Mouse (Mus musculus): ENCODE measurements at regions not wholly inside any gene's neighbourhood (a gene's known extent, or its start where the extent isn't known, plus 50 kb on each side); places are given as distances from the start of the nearest gene placed in this dataset.

DNA sequence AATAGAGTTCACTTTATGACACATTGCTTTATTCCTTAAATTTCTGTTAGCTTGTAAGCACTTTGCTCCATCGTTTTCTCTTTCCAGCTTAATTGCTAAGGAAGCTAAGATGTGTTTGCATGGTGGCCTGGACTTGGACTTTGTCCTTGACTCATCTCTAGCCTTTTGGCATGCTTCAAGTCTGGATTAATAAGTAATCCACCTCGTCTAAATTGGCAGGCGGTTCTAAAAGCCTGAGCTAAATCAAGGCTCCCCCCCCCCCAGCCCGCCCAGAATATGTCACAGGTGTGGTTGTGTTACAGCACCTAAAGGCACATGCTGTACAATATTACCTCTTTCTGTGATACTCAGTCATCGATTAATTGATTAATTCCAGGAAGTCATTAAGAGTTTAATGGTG, 94.7 kb upstream of the Slc13a1 start:
- no peak for DNase-seq

DNA sequence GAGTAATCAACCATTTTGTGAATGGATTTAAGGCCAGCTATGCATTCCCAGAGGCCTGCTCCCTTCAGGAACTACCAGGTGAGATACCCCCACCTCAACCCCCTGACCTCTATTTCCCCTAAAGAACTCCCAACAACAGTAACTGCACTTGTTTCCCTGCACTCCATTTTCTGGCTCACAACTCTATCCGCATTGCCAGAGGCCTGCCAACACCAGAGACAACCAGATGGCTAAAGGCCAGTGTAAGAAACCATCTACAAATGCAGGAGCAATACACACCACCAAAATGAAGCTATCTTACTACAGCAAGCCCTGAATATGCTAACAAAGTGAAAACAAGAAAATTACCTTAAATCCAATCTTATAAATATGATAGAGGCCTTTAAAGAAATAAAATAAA, 77.7 kb upstream of the Slc13a1 start:
- no peak for DNase-seq

DNA sequence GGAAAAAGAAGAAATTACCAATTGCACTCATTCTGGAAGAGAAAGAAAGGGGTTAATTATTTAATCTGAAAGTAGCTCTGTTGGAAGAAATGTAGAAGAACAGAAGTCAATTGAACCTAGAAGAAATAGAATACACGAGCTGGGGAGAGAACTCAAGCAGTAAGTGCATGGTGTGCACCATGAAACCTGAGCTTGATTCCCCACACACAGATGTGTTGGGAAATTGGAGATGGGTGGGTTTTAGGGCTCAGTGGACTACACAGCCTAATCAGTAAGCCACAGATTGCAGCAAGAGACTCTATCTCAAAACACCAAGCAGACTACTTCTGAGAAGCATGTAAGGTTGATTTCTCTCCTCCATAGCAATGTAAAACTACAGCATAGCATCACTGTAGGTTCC, 70.6 kb upstream of the Slc13a1 start:
- no peak for DNase-seq

DNA sequence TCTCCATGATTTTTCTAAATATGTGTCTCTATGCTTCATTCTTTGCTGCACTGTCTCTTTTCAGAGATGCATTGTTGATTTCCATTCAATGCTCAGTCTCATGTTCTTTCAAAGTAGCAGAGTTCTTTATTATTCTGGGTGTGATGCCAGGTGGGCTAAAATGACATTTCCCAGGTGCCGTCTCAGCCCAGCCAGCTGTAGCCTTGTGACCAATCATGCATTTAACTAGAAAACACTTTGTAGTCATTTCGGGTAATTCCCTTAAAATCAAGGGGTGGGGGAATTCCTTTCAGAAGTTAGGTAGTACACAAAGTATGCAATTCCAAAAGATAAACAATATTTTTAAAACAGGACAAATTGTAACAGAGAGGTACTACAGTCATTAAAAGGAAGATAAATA, 70.2 kb upstream of the Slc13a1 start:
- no peak for DNase-seq

DNA sequence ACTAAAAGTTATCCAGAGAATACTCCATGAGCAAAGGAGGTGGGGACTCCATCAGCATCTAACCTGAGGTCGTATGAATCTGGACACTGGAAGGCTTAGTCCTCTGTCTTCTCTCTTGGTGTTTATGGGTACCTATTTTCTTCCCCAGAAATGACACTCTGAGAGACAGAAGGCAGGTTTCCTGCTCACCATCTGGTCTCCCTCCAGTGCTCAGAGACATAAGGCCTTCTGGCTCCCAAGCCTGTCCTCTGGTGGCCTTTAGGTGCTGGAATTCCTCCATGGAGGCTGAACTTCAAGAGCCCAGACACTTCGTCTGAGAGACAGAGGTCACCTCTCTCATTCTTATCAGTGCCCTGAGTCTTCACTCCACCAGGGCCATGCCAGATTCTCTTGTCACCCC, 65.7 kb upstream of the Slc13a1 start:
- no peak for DNase-seq

DNA sequence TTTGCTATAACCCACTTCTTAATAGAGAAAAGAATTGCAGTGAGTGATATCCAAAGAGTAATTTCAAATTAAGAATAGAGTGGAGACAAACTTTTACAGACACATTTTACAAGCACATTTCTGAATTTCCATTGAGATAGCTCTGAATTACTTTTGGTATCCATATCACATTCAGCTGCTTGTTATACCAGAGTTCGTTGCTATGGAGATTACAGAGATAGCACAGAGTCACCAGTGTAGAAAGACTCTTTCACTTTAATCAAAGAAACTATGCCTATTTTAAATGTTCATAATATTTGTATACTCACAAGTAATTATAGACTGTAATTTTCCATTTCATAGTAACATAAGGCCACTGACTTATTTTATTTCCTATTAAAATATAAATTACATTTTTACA, 52.7 kb upstream of the Slc13a1 start:
- no peak for DNase-seq

DNA sequence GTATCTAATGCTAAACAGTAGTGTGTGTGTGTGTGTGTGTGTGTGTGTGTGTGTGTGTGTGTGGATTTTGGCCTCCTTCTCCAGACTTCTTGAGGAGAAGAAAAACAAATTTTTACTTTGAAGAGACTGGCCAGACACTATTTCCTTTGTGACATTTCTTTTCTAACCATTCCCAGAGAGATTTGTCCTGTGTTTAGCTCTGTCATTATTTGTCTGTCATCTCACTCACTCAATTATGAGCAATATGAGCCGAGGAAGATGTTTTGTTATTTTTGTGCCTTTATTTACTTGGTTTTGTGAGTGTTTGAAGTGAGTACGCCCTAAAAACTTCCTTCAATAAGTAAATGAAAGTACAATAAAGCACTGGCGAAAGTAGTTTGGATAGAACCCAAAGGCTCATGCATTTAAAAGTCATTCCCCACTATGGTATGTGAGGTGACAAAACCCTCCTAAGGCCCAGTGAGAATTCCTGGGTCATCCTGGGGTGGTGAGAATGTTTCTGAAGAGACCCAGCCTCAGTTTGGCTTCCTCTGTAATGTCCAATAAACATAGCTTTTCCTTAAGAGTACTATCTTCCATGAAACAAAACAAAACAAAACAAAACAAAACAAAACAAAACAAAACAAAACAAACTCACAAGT, 52.1 kb upstream of the Slc13a1 start:
- DNase-seq = no peak

Data from lung, postnatal 14 days (tissue).